Mouse (Mus musculus) stomach, embryonic 14.5 days (tissue): ENCODE measurements around the gene Zfp385c. TPM values are rescaled to one million over a fixed set of nuclear protein-coding genes. Genes with fewer than 3 reads are reported as not detected.

ENCODE experiments used
- ATAC-seq: fragments of 200-750 bp; cut with Nextera tagmentation; 2 replicates; pipeline ENCODE4 v1.8.0; 2017; ENCODE audit warnings: low read depth, moderate TSS enrichment; ENCODE audit not compliant: insufficient number of reproducible peaks, insufficient read depth, low FRiP score
- H3K27ac ChIP-seq: fragments of 300-500 bp; sonication (generic); 2 replicates; pipeline ENCODE4 v1.5.1; 2014; ENCODE audit warnings: mild to moderate bottlenecking, low read length, moderate library complexity, mixed read lengths
- H3K27me3 ChIP-seq: fragments of 300-500 bp; sonication (generic); 2 replicates; pipeline ENCODE4 v1.6.1; 2014; ENCODE audit warnings: low read length, control low read depth, mixed read lengths; ENCODE audit not compliant: control insufficient read depth, insufficient read depth
- H3K36me3 ChIP-seq: fragments of 300-500 bp; sonication (generic); 2 replicates; pipeline ENCODE4 v1.6.1; 2014; ENCODE audit warnings: mild to moderate bottlenecking, control low read depth, low read length, moderate library complexity, mixed read lengths; ENCODE audit not compliant: control insufficient read depth, insufficient read depth
- H3K4me1 ChIP-seq: fragments of 300-500 bp; sonication (generic); 2 replicates; pipeline ENCODE4 v1.6.1; 2014; ENCODE audit warnings: low read length, control low read depth, mixed read lengths; ENCODE audit not compliant: control insufficient read depth, insufficient read depth
- H3K4me2 ChIP-seq: fragments of 300-500 bp; sonication (generic); replicated peaks from 2 replicates; pipeline ENCODE4 v1.6.1; 2014; ENCODE audit warnings: low read depth, low read length, control low read depth
- H3K4me3 ChIP-seq: fragments of 300-500 bp; sonication (generic); 2 replicates; pipeline ENCODE4 v1.5.1; 2014; ENCODE audit warnings: low read depth, low read length, control low read depth
- H3K9ac ChIP-seq: fragments of 300-500 bp; sonication (generic); replicated peaks from 2 replicates; pipeline ENCODE4 v1.6.1; 2014; ENCODE audit warnings: low read depth, mild to moderate bottlenecking, control low read depth, low read length, moderate library complexity, mixed read lengths
- H3K9me3 ChIP-seq: fragments of 300-500 bp; sonication (generic); 2 replicates; pipeline ENCODE4 v1.6.1; 2016; ENCODE audit warnings: low read depth, low read length, control low read depth; ENCODE audit not compliant: control insufficient read depth
- WGBS: fragments of 180-500 bp; shearing (Covaris S2); extraction: QIAGEN DNeasy Blood & Tissue Kit; methylation state at CpG from one replicate; pipeline ENCODE4 v1.1.7; 2014; 5-methylcytosine and 5-hydroxymethylcytosine counted together
- polyA plus RNA-seq: library from polyadenylated mRNA; unstranded; fragments of >200 nt; fragmentation: Nextera tagmentation; extraction: Ambion mirVana; gene quantifications from 2 replicates; pipeline ENCODE4 v1.2.1, GENCODE M21; 2014

The Zfp385c gene
- polyA plus RNA-seq, 1 experiment from 2014 or later: not detected

DNA sequence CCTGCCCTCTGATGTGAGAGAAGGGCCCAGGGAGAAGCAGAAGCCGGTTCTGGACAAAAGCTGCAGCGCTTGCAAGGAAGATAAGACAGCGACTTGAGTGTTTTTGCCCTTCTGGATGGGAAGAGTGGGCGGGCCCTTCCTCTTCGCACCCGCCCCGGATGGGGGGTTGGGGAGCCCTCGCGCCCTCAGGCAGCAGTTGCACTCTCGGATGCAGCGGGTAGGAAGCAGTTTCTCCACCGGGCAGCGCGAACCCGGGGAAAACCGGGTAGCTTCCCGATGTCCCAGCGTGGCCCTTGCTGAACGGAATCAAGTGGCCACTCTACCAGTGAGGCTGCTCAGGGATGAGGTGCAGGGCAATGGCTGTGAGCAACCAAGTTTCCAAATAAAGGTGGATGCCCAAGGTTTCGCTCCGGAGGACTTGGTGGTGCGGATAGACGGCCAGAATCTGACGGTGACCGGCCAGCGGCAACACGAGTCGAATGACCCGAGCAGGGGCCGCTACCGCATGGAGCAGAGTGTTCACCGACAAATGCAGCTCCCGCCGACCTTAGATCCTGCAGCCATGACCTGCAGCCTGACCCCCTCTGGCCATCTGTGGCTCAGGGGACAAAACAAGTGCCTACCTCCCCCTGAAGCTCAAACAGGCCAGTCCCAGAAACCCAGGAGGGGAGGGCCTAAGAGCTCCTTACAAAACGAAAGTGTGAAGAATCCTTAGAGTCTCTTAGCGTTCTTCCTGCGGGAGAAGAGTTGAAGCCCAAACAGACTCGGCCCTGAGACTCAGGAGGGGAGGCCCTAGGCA, 21.7 kb upstream of the Zfp385c start, which contains the start of gene Hspb9:
Hspb9 (plus strand) TSS at position 116 of the 799 bp plus-strand sequence.
- ATAC-seq: no peak
- H3K9ac ChIP-seq: no peak within 1 kb of the TSS; the same call in 1 of the 2 replicates
- peak within 1 kb of the TSS; percentile 53 for H3K4me2 ChIP-seq
- WGBS: 8% methylated on average over 38 of the region's 38 CpGs
- peaks cover 14% of the 10 kb centered on the region for H3K4me1 ChIP-seq
- H3K27ac ChIP-seq: peak within 1 kb of the TSS; percentile 12; the same call in 1 of the 2 replicates
- no peaks in the 10 kb centered on the region for H3K27me3 ChIP-seq
- H3K9me3 ChIP-seq: no peaks in the 10 kb centered on the region
- peak within 1 kb of the TSS; percentile 18; the same call in 1 of the 2 replicates for H3K4me3 ChIP-seq
- H3K36me3 ChIP-seq: peaks cover 33% of the 10 kb centered on the region

DNA sequence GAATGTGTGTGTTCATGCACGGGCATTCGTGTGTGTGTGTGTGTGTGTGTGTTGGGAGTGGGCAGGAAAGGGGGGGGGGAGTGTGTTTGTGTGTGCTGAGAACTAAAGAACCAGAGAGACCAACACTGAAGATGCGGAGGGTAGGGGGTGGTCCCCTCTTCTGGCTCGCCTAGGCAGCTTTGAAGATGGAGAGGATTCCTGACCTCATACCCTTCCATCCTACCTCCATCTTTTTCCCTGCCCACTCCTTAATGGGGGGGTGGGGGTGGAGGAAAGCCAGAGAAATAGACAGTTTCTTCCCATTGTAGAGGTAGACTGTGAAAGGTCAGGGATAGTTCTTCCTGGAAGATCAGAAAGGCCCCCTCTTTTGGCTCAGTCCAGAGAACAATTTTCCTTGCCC, 20.9 kb upstream of the Zfp385c start:
- H3K4me3 ChIP-seq: no peak overlapping the region
- H3K9ac ChIP-seq: no peak overlapping the region
- peaks cover 14% of the 10 kb centered on the region for H3K4me1 ChIP-seq
- no peaks in the 10 kb centered on the region for H3K27me3 ChIP-seq
- no peaks in the 10 kb centered on the region for H3K9me3 ChIP-seq
- no peak for ATAC-seq
- H3K27ac ChIP-seq: no peak overlapping the region; the same call in 1 of the 2 replicates
- H3K4me2 ChIP-seq: peak overlapping the region; percentile 53
- WGBS: 59% methylated on average over 4 of the region's 4 CpGs
- peaks cover 40% of the 10 kb centered on the region for H3K36me3 ChIP-seq

DNA sequence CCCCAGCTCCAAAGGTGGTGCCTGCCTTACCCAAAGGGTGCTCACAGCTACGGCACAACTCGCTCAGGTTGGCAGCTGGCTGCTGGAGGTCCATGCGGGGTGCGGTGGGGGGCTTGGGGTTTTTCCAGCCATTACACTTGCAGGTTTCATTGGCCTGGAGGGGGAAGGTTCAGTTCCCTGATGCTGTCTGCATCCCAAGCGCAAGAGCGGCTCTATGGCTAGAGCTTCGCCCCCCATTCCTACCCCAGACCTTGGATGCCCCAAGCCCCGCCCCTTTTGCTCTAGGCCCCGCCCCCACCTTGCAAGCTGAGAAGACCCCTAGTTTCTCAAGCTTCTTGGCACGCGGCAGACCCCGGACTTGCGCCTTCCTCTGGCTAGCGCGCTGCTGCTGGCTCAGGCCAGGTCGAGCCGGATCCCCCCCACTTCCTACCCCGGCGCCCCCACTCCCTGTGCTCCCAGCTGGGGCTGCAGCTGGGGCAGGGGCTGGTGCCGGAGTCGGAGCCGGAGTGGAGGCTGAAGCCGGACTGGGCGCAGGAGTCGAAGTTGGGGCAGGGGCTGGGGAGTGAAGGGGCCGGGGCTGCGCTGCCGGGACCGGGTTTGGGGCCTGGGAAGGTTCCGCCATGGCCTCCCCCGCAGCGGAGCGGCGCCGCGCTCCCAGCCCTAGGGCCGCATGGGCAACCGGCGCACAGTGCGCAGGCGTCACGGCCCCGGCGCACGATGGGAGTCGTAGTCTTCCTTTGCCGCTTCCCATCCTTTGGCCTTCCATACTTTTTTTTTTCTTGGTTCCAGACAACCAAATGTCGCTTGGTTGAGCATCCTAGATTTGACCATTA, 19.7 kb upstream of the Zfp385c start, which contains the start of gene Kat2a:
Kat2a (minus strand) TSS at position 683 of the 833 bp plus-strand sequence.
- WGBS: 2% methylated on average over 48 of the region's 48 CpGs
- Histone ChIP-seq H3K9me3 (no peaks in the 10 kb centered on the region), H3K4me1 (peaks cover 14% of the 10 kb centered on the region), H3K9ac (peak within 1 kb of the TSS; percentile 74), H3K36me3 (peaks cover 44% of the 10 kb centered on the region), H3K27me3 (no peaks in the 10 kb centered on the region), H3K4me3 (peak within 1 kb of the TSS; percentile 86), H3K27ac (peak within 1 kb of the TSS; percentile 74; the same call in 1 of the 2 replicates), H3K4me2 (peak within 1 kb of the TSS; percentile 53)
- peak; percentile 86 for ATAC-seq

DNA sequence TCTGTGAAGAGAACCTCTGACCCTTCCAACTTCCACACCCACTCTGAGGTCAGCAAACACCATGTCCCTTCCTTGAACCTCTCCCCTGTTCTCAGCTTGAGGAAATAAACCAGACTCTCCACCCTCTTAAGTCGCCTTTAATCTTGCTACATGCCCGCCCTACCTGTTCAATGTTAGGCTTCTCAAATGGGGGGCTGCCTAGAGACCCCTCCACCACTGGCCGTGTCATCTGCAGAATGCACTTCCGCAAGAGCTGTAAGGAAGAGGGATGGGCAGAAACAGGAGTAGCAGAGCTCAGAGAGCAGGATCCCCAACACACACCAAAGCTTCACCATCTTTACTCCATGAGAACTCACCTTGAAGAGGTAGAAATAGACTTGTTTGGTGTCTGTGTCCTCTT, 18.7 kb upstream of the Zfp385c start:
- WGBS: 70% methylated on average over 4 of the region's 4 CpGs
- Histone ChIP-seq H3K4me2 (peak overlapping the region; percentile 42; the same call in 1 of the 2 replicates), H3K4me1 (peaks cover 14% of the 10 kb centered on the region), H3K36me3 (peaks cover 44% of the 10 kb centered on the region), H3K9ac (no peak overlapping the region), H3K9me3 (no peaks in the 10 kb centered on the region), H3K27me3 (no peaks in the 10 kb centered on the region), H3K4me3 (no peak overlapping the region), H3K27ac (no peak overlapping the region)
- no peak for ATAC-seq

DNA sequence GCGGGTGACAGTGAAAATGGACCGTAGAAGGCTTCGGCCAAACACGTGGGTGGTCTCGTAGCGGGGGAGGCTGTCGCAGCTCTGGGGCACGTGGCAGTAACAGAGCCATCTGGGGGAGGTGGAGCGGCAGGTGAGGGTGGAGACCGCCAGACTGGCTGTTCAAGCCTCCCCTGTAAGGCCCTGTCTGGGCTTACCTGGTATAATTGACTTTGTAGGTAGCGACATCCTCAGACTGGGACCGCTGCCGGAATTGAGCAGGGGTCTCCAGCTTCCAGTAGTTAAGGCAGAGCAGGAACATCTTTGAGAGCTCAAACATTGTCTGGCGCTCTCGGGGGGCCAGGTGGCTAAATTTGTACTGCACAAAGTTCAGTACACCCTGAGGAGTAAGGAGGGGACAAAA, 18.3 kb upstream of the Zfp385c start:
- Histone ChIP-seq H3K9ac (no peak overlapping the region), H3K9me3 (no peaks in the 10 kb centered on the region), H3K27me3 (no peaks in the 10 kb centered on the region), H3K27ac (no peak overlapping the region), H3K4me3 (no peak overlapping the region), H3K4me2 (no peak overlapping the region), H3K36me3 (peaks cover 44% of the 10 kb centered on the region), H3K4me1 (peaks cover 14% of the 10 kb centered on the region)
- no peak for ATAC-seq
- 90% methylated on average over 15 of the region's 15 CpGs for WGBS

DNA sequence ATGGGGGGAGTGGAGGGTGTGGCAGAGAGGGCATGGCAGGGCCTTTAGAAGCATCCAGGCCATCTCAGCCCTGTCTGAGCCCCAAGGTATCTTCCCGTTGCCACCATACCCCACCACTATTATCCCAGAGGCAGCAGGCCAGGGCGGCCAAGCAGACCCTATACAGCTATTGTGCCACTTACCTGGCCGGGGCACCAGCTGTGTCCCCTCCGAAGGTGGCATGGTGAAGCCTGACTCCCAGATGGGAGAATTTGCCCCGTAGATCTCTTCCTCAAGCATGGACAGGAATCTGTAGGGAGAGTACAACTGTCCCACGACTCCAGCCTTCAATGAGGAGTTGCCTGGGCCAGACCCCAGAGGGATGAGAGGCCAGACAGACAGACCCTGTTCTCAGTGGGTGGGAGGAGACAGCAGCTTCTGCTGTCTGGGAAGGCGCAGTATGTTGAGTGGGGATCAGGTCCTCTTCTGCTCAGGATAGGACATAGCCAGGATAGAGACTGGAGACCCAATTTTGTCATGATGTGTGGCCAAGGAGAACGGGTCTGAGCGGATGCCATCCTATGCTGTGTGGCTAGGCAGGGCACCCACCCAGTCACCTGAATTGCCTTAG, 17.1 kb upstream of the Zfp385c start:
- Histone ChIP-seq H3K36me3 (peaks cover 48% of the 10 kb centered on the region), H3K27me3 (no peaks in the 10 kb centered on the region), H3K4me1 (peaks cover 13% of the 10 kb centered on the region), H3K4me2 (no peak overlapping the region), H3K4me3 (no peak overlapping the region), H3K9me3 (no peaks in the 10 kb centered on the region), H3K9ac (no peak overlapping the region), H3K27ac (no peak overlapping the region)
- no peak for ATAC-seq
- 91% methylated on average over 9 of the region's 9 CpGs for WGBS

DNA sequence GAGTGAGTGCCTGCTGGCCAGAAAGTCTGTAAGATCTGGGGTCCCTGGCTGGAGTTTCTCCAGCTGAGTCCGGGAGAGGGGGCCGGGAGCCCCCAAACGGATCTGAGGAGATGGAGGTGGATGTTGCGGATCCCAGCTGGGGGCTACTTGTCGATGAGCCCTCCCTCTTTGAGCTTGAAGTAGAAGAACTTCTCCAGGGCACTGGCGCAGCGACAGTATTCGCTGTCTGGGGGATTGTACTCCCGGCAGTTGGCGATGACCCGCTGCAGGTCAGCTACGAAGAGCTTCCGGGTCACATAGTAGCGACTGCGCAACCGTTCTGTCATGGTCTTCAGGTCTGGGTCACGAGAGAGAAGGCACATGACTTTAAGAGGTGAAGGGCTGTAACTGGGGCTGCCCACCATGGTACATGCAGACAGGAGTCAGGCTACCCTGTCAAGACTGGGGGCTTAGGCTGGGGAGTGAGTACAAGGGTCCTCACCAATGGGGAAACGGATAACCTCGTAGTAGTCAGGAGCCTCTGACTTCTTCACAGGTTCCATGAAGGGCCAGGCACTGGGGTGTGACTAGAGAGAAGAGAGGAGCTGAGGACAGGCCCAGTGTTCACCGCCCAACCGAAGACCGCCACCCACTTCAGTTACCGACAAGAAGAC, 13.0 kb upstream of the Zfp385c start:
- H3K4me1 ChIP-seq: peaks cover 3% of the 10 kb centered on the region; the same call in 1 of the 2 replicates
- H3K27ac ChIP-seq: no peak overlapping the region
- no peaks in the 10 kb centered on the region for H3K27me3 ChIP-seq
- H3K36me3 ChIP-seq: peaks cover 46% of the 10 kb centered on the region
- no peak overlapping the region for H3K4me2 ChIP-seq
- no peak overlapping the region for H3K9ac ChIP-seq
- WGBS: 93% methylated on average over 23 of the region's 23 CpGs
- H3K4me3 ChIP-seq: no peak overlapping the region
- ATAC-seq: no peak
- H3K9me3 ChIP-seq: no peaks in the 10 kb centered on the region
